Mouse (Mus musculus) forebrain, postnatal 0 days (tissue): Measurements from ENCODE around the gene Ift81. TPM values are rescaled to one million over a fixed set of nuclear protein-coding genes. Genes with fewer than 3 reads are reported as not detected.

Experiments
- ATAC-seq: fragments of 200-750 bp; cut with Nextera tagmentation; 2 replicates; pipeline ENCODE4 v1.8.0; 2017; ENCODE audit warnings: mild to moderate bottlenecking, moderate library complexity
- DNase-seq: peaks from one replicate; pipeline ENCODE4 v3.0.0-alpha.2; 2015
- H3K27ac ChIP-seq: fragments of 300-500 bp; sonication (generic); 2 replicates; pipeline ENCODE4 v1.5.1; 2014; ENCODE audit warnings: low read depth, mild to moderate bottlenecking, antibody characterized with exemption, low read length, moderate library complexity, mixed read lengths
- H3K27me3 ChIP-seq: fragments of 300-500 bp; sonication (generic); 2 replicates; pipeline ENCODE4 v1.6.1; 2014; ENCODE audit warnings: mild to moderate bottlenecking, low read length, mixed read lengths; ENCODE audit not compliant: insufficient read depth
- H3K36me3 ChIP-seq: fragments of 300-500 bp; sonication (generic); 2 replicates; pipeline ENCODE4 v1.6.1; 2014; ENCODE audit warnings: mild to moderate bottlenecking, moderate library complexity; ENCODE audit not compliant: insufficient read depth
- H3K4me1 ChIP-seq: fragments of 300-500 bp; sonication (generic); 2 replicates; pipeline ENCODE4 v1.6.1; 2014; ENCODE audit warnings: antibody characterized with exemption; ENCODE audit not compliant: insufficient read depth
- H3K4me2 ChIP-seq: fragments of 300-500 bp; sonication (generic); 2 replicates; pipeline ENCODE4 v1.6.1; 2014; ENCODE audit warnings: low read depth, mild to moderate bottlenecking, moderate library complexity
- H3K4me3 ChIP-seq: fragments of 300-500 bp; sonication (generic); 2 replicates; pipeline ENCODE4 v1.5.1; 2014; ENCODE audit warnings: low read depth, low read length, mixed read lengths
- H3K9ac ChIP-seq: fragments of 300-500 bp; sonication (generic); 2 replicates; pipeline ENCODE4 v1.6.1; 2014; ENCODE audit warnings: mild to moderate bottlenecking
- H3K9me3 ChIP-seq: fragments of 300-500 bp; sonication (generic); 2 replicates; pipeline ENCODE4 v1.6.1; 2016; ENCODE audit warnings: low read length
- CTCF ChIP-seq: sonication (generic); IDR thresholded peaks from 2 replicates; pipeline ENCODE4 v1.5.1; 2016; ENCODE audit warnings: antibody characterized with exemption, control low read depth, low read depth
- WGBS: fragments of 180-500 bp; shearing (Covaris S2); extraction: QIAGEN DNeasy Blood & Tissue Kit; methylation state at CpG from one replicate; pipeline ENCODE4 v1.1.7; 2014; 5-methylcytosine and 5-hydroxymethylcytosine counted together
- polyA plus RNA-seq: library from polyadenylated mRNA; unstranded; fragments of >200 nt; fragmentation: Nextera tagmentation; extraction: Ambion mirVana; gene quantifications from 2 replicates; pipeline ENCODE4 v1.2.1, GENCODE M21; 2015
- total RNA-seq: library from RNA; depleted of rRNA; stranded (reverse); fragments of >200 nt; gene quantifications from 2 replicates; pipeline ENCODE4 v1.2.3, GENCODE M21; 2014; rRNA removed

Gene Ift81
- total RNA-seq (46.0 and 48.1 TPM in 2 replicates), polyA plus RNA-seq (62.9 and 67.0 TPM in 2 replicates)

DNA sequence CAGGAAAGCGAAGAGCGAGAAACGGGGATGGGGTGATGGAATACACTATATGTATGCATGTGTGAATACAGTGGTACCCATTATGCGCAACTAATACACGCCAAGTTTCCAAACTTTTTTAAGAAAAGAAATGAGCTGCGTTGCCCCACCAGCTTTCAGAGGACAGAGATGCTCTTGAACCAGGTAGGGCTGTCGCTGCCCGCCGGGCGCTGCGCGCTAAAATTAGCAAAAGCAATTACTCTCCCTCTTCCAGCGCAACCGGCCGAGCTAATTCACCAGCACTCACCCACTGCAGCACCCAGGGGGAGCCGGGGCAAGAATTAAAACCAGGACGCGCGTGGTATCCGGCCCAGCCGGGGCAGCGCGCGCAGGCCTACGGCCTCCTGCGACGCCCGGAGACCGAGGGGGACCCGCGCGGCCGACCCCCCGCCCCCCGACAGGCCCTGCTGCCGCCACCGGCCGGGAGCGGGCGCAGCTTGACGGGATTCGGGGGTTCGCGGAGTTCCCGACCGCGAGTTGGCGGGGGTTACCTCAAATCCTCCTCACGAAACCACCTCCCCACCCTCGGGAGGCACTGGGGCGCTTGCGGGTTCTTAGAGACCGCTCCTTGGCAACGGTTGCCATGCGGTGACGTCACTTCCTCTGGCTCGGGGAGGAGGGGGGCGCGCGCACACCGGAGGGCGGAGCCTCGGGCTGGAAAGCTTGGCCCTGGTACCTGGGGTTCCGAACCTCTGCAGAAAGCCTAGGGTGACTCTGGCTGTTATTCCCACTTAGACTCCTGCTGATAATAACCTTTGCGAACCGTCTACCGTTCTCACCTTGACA is at the start of gene Ift81:
TSS of gene Ift81 (minus strand) at position 611 of the 825 bp plus-strand sequence.
- peak within 1 kb of the TSS; percentile 65 for H3K4me2 ChIP-seq
- peak within 1 kb of the TSS; percentile 82 for H3K9ac ChIP-seq
- H3K4me3 ChIP-seq, result peak within 1 kb of the TSS; percentile 78
- H3K27me3 ChIP-seq, result no peaks in the 10 kb centered on the region
- no peaks in the 10 kb centered on the region for H3K36me3 ChIP-seq
- ATAC-seq, result peak; percentile 97
- peak within 1 kb of the TSS; percentile 92 for H3K27ac ChIP-seq
- 0 out of 2 replicates have a peak, but pooled peaks cover 5% of the 10 kb centered on the region for H3K4me1 ChIP-seq
- TF ChIP-seq CTCF, result no peak
- no peaks in the 10 kb centered on the region for H3K9me3 ChIP-seq
- peak; percentile 98 for DNase-seq
- WGBS, result 1% methylated on average over 67 of the region's 67 CpGs

GRCm38 (mm10) chr5:122662501-122662900 is 48.2 kb upstream of the Ift81 start:
- Histone ChIP-seq H3K36me3 (no peaks in the 10 kb centered on the region), H3K27ac (no peak overlapping the region), H3K4me1 (no peaks in the 10 kb centered on the region), H3K4me2 (no peak overlapping the region), H3K9ac (no peak overlapping the region), H3K27me3 (no peaks in the 10 kb centered on the region), H3K4me3 (no peak overlapping the region), H3K9me3 (no peaks in the 10 kb centered on the region)
- no peak for DNase-seq
- TF ChIP-seq CTCF, result no peak
- no peak for ATAC-seq
- WGBS, result 93% methylated on average over 6 of the region's 6 CpGs

DNA sequence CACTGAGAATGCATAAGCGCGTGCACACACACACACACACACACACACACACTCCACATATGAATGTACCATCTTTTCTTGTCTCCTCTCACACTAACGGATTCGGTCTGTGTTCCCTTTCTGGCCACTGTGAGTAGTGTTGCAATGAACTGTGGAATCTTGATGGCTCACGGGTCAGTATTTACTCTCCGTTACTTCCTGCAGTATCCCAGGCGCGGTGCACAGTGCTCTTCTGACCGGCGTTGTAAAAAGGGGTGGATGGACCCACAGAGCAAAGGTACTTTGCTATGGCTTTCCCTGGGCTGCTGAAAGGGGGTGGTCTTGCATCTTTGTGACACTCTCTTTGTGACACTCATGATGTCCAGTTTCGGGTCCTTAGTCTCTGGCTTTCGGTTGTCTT is 42.5 kb upstream of the Ift81 start:
- ATAC-seq (no peak), DNase-seq (no peak)
- no peak overlapping the region for H3K4me2 ChIP-seq
- no peaks in the 10 kb centered on the region for H3K27me3 ChIP-seq
- H3K4me1 ChIP-seq, result peaks cover 11% of the 10 kb centered on the region; the same call in 1 of the 2 replicates
- H3K9me3 ChIP-seq, result no peaks in the 10 kb centered on the region
- TF ChIP-seq CTCF, result no peak
- no peak overlapping the region for H3K4me3 ChIP-seq
- no peaks in the 10 kb centered on the region for H3K36me3 ChIP-seq
- no peak overlapping the region for H3K27ac ChIP-seq
- no peak overlapping the region for H3K9ac ChIP-seq
- 97% methylated on average over 12 of the region's 12 CpGs for WGBS

GRCm38 (mm10) chr5:122654268-122654573 is 39.9 kb upstream of the Ift81 start:
- 40% methylated on average over 5 of the region's 5 CpGs for WGBS
- ATAC-seq, result peak; percentile 54; the same call in 1 of the 2 replicates
- peak overlapping the region; percentile 52; the same call in 1 of the 2 replicates for H3K27ac ChIP-seq

DNA sequence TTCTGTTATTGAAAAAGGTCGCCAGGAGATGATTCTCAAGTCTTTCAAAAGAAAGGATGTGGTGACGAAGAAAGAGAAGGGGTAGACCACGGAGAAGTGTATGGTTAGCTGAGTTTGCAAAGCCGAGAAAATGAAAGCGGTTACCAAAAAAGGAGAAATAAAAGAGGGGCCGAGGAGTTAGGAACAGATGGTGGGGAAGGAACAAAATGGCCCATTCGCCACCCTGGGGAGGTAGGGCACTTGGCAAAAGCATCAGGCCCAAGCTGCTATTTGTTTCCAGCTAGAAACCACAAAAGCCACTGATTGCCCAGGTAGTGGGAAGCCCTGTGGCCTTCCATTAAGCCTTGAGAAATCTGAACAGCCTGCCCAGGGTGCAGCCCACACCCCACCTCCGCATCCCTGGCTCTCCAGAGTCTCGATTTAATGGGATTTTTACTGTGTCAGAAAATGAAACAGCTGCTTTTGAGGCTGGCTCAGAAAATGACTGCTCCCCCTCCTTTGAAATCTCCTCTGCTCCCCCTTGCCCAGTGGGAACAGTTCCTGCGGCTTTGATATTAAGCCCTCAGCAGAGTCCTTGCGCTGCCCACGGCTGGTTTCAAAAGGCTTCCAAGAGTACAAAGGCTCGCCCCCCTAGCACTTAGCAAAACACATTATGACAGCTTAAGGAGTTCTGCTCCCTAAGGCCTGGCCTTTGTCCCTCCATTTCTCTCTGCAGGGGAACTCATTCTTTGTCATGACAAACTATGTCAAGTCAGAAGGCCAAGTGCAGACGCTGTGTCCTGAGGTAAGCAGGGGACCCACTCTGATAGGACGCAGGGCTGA is 39.3 kb upstream of the Ift81 start:
- Histone ChIP-seq H3K27ac (peak overlapping the region; percentile 52; the same call in 1 of the 2 replicates), H3K4me2 (peak overlapping the region; percentile 13; the same call in 1 of the 2 replicates), H3K4me1 (peaks cover 11% of the 10 kb centered on the region; the same call in 1 of the 2 replicates), H3K27me3 (no peaks in the 10 kb centered on the region), H3K36me3 (no peaks in the 10 kb centered on the region), H3K4me3 (no peak overlapping the region), H3K9me3 (no peaks in the 10 kb centered on the region), H3K9ac (0 out of 2 replicates have a peak overlapping the region, but pooled peaks have one; percentile 18)
- ATAC-seq (peak; percentile 76), DNase-seq (peak; percentile 30)
- no peak for TF ChIP-seq CTCF
- 15% methylated on average over 15 of the region's 15 CpGs for WGBS

More at GRCm38 (mm10) chr5:122654268-122654573, 39.9 kb upstream of the Ift81 start:
- Histone ChIP-seq H3K36me3 (no peaks in the 10 kb centered on the region), H3K27me3 (no peaks in the 10 kb centered on the region), H3K9me3 (no peaks in the 10 kb centered on the region), H3K4me1 (peaks cover 11% of the 10 kb centered on the region; the same call in 1 of the 2 replicates), H3K4me3 (no peak overlapping the region), H3K4me2 (no peak overlapping the region), H3K9ac (no peak overlapping the region)
- TF ChIP-seq CTCF, result no peak
- no peak for DNase-seq

DNA sequence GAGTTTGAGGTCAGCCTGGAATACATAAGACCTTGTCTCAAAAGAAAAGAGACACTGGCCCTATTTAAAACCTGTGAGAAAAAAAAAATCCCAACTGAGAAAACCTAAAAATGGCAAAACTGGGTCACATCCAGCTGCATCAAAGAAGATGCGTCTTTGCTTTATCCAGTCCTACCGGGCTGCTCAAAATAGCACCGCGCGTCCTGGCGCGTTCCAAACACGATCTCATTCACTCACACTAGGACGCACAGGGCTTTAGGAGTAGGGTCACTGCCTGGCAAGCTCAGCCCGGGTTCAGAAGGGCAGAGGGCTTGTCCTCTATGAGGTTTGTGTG is 38.8 kb upstream of the Ift81 start:
- Histone ChIP-seq H3K4me1 (peaks cover 11% of the 10 kb centered on the region; the same call in 1 of the 2 replicates), H3K36me3 (no peaks in the 10 kb centered on the region), H3K27me3 (no peaks in the 10 kb centered on the region), H3K27ac (peak overlapping the region; percentile 52; the same call in 1 of the 2 replicates), H3K4me2 (peak overlapping the region; percentile 13; the same call in 1 of the 2 replicates), H3K9me3 (no peaks in the 10 kb centered on the region), H3K4me3 (no peak overlapping the region), H3K9ac (0 out of 2 replicates have a peak overlapping the region, but pooled peaks have one; percentile 18)
- 29% methylated on average over 10 of the region's 10 CpGs for WGBS
- peak; percentile 24 for DNase-seq
- ATAC-seq, result no peak
- TF ChIP-seq CTCF, result no peak

DNA sequence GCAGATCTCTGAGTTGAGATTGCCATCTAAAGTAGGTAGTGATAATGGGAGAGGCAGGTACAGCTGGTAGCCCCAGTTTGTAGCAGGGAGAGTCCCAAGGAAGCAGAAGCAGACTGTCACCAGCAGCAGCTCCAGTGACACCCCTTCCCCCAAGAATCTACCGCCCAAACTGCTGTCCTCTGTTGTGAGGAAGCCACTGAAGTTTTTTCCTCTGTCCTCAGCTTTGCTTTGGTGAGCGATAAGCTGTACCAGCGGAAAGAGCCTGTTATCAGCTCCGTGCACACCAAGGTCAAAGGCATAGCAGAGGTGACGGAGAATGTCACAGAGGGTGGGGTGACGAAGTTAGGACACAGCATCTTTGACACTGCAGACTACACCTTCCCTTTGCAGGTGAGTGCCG is 38.2 kb upstream of the Ift81 start:
- no peaks in the 10 kb centered on the region for H3K36me3 ChIP-seq
- H3K27me3 ChIP-seq, result no peaks in the 10 kb centered on the region
- H3K9me3 ChIP-seq, result no peaks in the 10 kb centered on the region
- peaks cover 11% of the 10 kb centered on the region; the same call in 1 of the 2 replicates for H3K4me1 ChIP-seq
- no peak overlapping the region for H3K27ac ChIP-seq
- H3K9ac ChIP-seq, result no peak overlapping the region
- no peak for TF ChIP-seq CTCF
- DNase-seq (no peak), ATAC-seq (no peak)
- no peak overlapping the region for H3K4me2 ChIP-seq
- WGBS, result 85% methylated on average over 7 of the region's 7 CpGs
- no peak overlapping the region for H3K4me3 ChIP-seq
